Mouse (Mus musculus): ENCODE data around the gene Pou5f1.

GRCm38 (mm10) chr17:35537421-35537820 is 31.6 kb downstream of the Pou5f1 start:
- TF ChIP-seq EP300 (optimal IDR thresholded peaks at IDR 0.05) (no peak), CTCF (IDR thresholded peaks at IDR 0.05; ENCODE audit: low read depth) (no peak)
